Mouse (Mus musculus) testis, adult 2 months (tissue): ENCODE results near the gene Fam185a.

ENCODE experiments used
- CTCF ChIP-seq: fragments of 200-500 bp; IDR thresholded peaks from 2 replicates; pipeline ENCODE4 v1.5.1; 2012; ENCODE audit warnings: low read depth, mild to moderate bottlenecking, inconsistent platforms, low read length, moderate library complexity; ENCODE audit not compliant: control insufficient read depth, insufficient read depth, insufficient replicate concordance
- POLR2A ChIP-seq: fragments of 200-500 bp; IDR thresholded peaks from 2 replicates; pipeline ENCODE4 v1.6.1; 2012; ENCODE audit warnings: low read depth, mild to moderate bottlenecking, inconsistent platforms, low read length, moderate library complexity; ENCODE audit not compliant: control insufficient read depth

- TF ChIP-seq POLR2A (no peak), CTCF (no peak)
Observed at GRCm38 (mm10) chr5:21387340-21387739, 37.4 kb upstream of the Fam185a start.
